Mouse (Mus musculus): ENCODE results near the gene Dda1.
A peak's percentile ranks its signal among the peaks of the same experiment; 100 is the strongest.
"Not testable (repeated sequence)": the region's sequence is repeated elsewhere in the genome, so short reads cannot be mapped to it uniquely, and the experiment has no call there.

Dda1 gene

DNA sequence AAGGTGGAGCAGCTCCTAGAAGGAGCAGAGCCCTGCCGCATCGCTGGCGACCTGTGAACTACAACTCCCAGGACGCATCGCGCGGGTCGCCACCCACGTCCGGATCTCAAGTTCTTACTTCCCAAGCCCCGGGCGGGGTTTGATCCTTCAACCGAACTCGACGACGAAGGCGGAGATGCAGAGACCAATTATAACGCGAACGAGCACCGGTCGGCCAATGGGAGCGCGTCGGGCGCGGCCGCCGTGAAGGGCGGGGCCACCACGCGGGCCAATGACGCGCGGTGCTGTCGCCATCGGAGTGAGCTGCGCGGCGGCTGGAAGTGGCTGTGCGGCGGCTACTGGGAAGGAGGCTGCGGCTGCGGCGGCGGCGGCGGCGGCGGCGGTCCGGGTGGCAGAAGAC lies at the start of gene Dda1:
Gene Dda1, plus strand, starts transcription at position 284 of the 400 bp plus-strand sequence.
- peak; percentile 99 for DNase-seq (ENCODE audit: low read depth, low spot score)

DNA sequence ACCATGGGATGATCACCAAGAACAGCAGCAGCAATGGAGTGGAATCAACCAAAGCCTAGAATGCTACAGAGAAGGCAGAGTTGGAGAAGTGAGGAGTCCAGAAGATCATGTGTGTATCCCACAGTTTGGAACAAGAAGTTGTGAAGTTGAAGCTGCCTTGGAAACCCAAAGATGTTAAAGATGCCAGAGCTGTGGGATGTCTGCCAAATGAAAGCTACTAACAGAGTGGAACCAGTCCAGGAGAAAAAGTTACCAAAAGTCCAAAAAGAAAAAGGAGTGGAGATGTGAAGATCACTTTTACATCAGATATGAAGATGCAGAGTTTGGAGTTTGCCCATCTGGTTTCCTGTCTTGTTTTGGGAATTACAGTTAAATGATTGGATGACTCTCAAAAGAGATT lies 46.9 kb upstream of the Dda1 start:
- no peak for DNase-seq (ENCODE audit: low read depth, low spot score)

DNA sequence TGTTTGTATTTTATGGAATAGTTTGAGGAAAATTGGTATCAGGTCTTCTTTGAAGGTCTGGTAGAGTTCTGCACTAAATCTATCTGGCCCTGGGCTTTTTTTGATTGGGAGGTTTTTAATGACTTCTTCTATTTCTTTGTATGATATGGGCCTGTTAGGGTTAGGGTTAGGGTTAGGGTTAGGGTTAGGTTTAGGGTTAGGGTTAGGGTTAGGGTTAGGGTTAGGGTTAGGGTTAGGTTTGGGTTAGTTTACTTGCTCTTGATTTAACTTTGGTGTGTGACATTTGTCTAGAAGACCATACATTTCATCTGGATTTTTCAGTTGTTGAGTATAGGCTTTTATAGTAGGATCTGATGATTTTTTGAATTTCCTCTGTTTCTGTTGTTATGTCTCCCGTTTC lies 36.1 kb upstream of the Dda1 start:
- DNase-seq (ENCODE audit: low read depth, low spot score): not testable (repeated sequence)

DNA sequence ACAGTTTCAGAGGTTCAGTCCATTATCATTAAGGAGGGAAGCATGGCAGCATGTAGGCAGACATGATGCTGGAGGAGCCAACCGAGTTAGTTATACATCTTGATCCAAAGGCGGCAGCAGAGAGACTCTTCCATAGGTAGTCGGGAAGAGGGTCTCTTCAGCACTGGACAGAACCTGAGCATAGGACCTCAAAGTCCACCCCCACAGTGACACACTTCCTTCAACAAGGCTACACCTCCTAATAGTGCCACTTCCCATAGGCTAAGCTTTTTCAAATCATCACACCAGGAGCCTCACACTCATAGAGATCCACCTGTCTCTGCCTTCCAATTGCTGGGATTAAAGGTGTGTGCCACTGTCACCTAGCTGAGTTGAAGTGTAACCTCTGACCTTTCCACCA lies 32.0 kb upstream of the Dda1 start:
- no peak for DNase-seq (ENCODE audit: low read depth, low spot score)

DNA sequence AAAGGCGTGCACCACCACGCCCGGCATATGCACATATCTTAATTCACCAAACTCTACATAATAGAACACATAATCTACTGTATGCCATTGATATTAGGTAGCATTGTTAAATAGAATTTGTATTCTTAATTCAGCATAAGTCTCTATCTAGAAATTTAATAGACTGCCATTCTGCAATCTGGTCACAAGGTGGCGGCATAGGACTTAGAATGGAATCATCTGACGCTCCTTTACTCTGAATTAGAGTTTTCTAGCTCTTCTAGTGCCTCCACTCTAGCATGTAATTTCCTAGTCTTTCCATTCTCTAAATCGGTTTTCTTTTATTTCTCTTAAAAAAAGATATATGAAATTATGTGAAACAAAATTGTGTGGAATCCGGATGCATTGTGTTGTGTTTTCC lies 27.6 kb upstream of the Dda1 start:
- DNase-seq (ENCODE audit: low read depth, low spot score): peak; percentile 82

DNA sequence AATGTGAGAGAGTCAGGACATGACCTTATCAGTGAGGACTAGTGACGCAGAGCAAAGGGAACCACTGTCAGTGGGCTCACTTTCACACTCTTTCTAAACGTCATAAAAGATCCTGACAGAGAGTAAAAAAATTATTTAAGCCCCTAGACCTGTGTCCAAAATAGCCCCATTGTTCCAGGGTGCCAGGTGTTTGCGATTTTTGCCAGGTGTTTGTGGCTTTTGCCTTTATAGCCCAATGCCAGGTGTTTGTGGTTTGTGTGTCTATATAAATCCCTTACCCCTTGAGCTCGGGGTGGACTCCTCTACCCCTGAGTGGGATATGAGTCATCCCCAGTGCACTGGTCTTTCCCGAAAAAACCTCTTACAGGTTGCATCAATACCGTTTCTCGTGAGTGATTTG lies 23.9 kb upstream of the Dda1 start:
- no peak for DNase-seq (ENCODE audit: low read depth, low spot score)

DNA sequence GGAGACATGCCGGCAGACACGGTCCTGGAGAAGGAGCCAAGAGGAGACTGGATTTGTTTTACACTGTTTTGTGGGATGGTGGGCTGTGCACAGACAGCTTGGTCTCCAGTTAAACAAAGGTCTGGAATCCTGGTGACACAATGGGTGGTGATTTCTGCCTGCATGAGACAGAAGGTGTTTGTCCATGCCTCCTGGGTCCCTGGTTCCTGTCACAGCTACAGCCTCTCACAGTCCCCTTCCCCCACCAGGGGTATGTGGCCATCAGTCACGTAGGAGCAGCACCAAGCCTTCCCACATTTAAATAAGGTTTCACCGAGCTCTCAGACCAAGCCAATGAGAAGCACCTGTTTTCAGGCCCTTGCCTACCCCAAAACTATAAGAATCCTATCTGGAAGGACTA lies 17.7 kb upstream of the Dda1 start:
- no peak for DNase-seq (ENCODE audit: low read depth, low spot score)

DNA sequence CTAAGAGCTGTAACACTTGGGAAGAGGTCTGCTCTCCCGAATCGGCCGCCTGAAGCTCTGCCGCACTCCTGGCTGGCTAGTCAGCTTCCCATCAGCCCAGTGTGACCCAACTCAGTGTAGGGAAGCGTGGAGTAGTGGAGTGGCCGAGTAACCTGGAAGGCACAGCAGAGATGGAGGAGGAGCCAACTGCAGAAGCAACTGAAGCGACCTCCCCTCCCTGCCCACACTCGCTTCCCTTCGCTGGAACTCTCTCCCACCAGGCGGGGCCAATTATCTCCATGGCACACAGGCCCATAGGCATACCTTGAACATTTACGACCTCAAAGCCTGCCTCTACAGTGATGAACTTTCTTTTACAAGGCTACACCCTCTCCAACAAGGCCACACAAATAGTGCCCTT lies 17.2 kb upstream of the Dda1 start:
- no peak for DNase-seq (ENCODE audit: low read depth, low spot score)

DNA sequence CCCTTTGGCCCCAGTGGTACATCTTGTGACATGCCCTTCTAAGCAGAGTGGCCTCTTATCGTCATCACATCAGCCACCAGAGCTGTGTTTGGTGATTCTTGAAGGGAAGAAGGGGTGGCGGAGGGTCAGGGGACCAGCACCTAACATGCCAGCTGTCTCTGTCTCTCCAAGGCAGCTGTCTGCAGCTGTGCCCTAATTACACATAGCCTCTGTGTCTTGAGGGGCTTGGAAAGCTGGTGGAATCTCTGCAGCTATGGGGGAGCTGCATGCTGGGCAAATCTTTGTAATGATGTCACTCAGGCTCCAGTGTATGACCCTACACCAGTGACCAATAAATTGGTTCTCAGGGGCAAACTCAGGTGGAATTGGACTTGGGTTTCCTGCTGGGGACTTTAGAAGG lies 16.3 kb upstream of the Dda1 start:
- no peak for DNase-seq (ENCODE audit: low read depth, low spot score)

DNA sequence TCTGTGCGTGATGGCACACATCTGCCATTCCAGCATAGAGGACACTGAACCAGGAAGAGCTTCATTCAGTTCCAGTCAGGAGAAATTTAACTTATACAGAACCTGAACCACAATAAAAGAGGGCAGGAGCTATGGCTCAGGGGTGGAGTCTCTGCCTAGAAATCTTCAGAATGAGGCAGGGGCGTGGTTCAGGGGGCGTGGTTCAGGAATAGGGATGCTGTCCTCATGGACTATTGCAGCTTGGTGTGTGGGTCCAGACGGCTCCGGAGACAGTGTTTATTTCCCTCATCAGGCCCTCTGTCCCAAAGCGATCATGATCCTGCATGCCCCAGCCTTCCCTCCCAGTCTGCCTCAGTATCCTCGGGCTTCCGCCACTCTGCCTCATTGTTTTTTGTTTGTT lies 14.3 kb upstream of the Dda1 start:
- no peak for DNase-seq (ENCODE audit: low read depth, low spot score)

DNA sequence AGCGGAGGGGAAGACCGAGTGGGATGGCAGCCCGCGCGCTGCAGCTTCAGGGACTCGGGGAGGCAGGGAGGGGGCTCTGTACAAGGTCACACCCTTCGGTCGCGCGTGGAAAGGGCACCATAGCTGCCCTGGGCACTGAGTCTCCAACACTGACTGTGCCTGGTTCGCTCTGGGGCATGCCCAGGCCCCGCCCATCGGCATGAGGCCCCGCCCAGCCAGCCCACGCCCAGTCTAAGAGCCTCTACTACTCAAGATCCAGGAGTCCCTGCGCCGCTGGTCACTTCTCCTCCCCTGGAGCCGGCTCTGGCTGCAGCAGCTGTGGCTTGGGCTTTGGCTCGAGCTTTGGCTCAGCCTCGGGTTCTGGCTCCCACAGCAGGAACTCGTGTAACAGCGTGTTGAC lies 12.1 kb upstream of the Dda1 start:
- no peak for DNase-seq (ENCODE audit: low read depth, low spot score)

DNA sequence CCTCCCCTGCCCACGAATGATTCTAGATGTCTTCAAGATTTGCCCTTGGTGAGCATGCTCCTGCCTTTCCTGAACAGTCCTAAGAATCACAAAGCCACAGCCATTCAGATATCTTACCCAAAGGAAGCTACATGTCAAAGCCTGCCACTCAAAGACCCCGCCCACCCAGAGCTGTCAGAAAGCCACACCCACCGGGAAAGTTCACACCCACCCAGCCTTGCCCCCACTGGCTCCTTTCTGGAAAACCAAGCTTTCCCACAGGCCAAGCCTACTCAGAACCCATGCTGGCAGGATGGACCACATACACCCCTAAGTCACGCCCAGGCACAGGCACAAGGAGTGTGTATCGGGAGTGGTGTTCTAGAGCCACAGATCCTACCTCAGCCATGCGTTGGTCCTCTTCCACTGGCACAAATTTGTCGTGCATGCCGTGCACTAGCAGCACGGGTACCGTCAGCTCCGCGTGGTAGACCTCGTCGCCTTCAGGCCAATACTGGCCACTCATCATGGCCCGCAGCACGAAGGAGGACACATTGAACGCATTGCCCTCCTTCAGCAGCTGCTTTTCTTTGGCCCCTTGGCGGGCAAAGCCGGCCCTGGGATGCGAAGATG lies 11.2 kb upstream of the Dda1 start:
- no peak for DNase-seq (ENCODE audit: low read depth, low spot score)

DNA sequence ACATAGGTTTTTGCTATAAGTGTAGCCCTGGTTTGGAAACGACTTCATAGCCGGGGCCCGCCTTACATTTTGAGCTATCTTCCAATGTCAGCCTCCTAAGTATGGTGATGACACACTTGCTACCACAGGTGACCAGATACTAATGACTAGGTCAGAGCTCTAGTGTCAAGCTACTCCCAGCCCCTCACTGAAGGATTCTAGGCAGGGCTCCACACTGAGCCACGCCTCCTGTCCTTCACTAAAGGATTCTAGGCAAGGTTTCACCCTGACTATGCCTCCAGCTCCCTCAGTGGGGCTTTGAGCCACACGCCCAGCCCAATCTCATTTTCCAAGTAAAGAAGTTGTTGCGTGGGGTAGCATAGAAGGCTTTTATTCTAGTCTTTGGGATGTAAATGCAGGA lies 8.3 kb upstream of the Dda1 start:
- no peak for DNase-seq (ENCODE audit: low read depth, low spot score)

DNA sequence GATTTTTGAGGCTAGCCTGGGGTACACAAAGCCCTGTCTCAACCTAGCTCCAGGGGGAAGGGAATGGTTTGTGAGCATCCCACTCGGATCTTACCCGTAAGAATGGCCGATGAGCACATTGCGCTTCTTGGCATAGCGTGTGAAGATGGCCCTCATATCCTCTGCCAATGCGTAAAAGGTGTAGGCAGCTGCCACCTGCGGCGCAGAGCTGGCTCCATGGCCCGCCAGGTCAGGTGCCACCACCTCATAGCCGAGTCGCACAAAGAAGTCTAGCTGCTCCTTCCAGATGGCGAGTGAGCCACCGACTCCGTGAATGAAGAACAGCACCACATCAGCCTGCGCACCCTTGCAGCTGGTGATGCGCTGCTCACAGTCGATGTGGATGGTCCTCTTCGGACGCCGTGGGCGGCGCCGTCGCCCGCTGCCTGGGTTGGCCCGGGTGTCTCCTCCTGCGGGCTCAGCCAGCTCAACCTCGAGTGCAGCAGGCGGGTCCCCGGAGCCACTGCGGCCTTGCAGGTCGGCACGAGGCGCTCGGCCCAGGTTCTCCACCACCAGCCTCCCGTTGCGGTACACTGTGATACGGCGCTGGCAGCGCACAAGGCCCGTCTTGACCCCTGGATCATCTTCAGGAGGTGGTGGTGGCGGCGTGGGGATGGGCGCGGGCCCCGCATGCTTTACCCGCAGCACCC lies 7.7 kb upstream of the Dda1 start:
- DNase-seq (ENCODE audit: low read depth, low spot score): no peak

DNA sequence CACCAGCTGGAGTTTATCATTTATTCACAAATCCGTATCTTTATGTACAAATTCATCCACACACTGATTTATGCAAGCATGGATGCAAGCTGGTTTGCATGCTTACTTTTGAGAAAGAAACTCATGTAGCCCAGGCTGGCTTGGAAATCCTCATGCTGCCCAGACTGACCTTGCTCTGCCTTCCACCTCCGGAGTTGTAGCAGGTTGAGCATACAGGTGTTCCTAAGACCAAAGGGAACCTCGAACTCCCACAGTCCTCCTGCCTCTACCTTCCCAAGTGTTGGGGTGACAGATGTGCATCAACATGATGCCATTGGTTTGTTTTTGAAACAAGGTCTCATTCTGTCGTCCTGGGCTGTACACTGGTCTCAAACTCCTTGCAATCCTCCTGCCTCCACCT lies 6.8 kb upstream of the Dda1 start:
- no peak for DNase-seq (ENCODE audit: low read depth, low spot score)

DNA sequence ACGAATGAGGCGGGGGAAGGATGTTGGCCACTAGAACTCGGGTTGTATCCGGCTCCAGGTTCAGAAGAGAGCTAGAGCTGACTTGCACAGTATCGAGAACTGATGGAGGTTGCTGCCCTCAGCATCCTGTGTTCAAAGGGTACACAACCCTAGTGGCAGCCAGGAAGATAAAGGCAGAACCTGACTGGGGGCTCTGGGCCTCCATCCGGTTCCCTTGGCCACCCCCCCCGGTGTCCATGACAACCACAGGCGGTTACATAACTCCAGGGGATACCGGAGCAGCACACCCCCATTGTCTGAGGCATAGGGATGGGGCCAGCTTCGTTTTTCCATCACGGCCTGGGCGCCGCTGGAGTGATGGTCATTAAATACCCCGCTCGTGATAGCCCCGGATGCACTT lies 6.2 kb upstream of the Dda1 start:
- peak; percentile 46 for DNase-seq (ENCODE audit: low read depth, low spot score)

DNA sequence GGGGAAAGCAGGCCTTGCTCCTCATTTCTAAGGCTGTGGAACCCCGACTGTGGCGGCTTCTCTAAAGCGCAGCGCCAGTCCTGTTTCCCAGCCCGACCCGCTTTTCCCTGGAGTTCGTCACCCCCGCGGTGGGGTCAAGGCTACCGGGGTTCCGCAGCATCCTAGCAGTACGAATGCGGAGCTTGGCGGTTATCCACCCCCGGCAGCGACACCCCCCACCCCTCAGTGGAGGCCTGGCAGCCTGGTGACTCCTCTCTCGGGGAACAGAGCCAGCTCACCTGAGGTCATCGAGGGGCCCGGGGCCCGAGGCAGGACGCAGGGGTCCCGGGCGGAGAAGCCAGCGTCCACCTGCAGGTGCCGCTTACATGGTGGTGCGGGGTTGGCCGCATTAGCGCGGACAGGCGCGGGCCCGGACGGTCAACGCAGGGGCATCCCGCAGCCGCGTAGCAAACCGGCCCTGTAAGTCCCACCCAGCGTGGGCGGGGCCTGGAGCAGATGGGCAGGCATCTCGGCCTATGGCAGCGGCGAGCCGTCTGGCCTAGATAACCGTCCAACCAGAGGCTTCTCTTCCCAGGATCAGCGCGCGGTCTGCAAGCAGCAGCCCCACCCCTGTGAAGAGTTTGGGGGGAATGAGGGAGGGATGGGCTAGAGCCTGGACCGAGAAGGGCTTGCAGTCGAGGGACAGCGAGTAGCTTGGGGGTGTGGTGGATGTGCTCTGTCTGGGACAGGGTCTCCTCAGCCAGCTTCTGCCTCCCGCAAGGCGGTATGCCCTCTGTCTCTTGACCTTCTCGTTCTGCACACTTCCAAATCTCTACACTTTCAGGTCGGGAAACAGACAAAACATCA lies 5.6 kb upstream of the Dda1 start, which contains the start of gene Abhd8:
Gene Abhd8, minus strand, starts transcription at position 468 of the 846 bp plus-strand sequence.
- peak; percentile 95 for DNase-seq (ENCODE audit: low read depth, low spot score)

DNA sequence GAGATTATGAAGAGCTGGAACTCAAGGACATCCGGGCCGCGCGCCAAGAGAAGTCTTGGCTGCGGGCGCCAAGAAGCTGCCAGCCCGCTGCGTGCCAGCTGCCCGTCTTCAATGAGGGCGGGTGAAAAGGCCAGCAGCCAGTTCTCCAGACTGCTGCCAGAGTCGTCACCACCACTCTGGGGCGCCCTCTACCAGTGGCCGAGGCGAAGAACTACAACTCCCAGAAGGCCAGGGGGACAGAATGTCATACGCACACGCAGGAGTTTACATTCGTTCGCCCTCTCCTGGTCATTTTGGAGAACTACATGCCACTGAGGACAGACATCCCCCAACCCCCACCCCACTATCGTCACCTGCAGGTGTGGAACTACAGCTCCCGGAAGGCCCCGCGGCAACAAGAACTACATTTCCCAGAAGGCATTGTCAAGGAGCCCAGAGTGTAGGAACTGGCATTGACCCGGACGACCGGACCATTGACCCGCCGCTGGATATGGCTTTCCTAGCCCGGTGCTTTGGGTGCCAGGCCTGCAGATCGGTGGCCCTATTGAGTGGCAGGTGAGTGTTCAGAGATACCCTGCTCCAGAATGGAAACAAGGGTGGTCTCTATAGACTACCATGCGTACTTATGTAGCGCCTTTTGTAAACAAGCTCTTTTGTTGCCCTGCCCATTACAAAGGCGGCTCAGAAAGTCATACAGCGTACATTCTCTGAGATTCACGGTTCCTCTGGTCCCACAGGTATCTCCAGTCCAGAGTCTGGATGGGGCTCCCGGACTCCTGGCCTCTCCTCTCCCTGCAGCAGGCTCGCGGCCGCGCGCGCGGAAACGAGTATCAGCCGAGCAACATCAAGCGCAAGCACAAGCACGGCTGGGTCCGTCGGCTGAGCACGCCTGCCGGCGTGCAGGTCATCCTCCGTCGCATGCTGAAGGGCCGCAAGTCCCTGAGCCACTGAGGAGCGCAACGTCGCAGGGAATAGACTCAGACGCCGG lies 4.2 kb upstream of the Dda1 start, which contains the start of gene Mrpl34:
Gene Mrpl34, plus strand, starts transcription at position 447 of the 988 bp plus-strand sequence.
- DNase-seq (ENCODE audit: low read depth, low spot score): peak; percentile 100

DNA sequence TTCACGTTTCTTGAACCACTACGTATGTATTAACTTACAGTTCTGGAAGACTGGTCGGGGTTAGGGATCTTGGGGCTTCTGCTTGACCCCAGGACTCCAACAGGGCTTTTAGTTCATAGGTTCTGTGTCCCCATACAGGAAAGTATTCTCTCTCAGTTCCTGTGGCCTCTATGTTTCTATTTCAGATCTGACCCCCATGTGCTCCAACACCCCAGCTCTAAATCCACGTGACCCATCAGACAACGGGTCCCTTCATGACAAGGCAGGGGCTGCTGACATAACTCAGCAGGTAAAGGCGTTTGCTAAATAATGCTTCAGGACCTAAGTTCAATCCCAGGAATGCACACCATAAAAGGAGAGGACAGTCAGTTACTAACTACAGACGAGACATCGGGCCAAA lies 3.3 kb upstream of the Dda1 start:
- DNase-seq (ENCODE audit: low read depth, low spot score): no peak

DNA sequence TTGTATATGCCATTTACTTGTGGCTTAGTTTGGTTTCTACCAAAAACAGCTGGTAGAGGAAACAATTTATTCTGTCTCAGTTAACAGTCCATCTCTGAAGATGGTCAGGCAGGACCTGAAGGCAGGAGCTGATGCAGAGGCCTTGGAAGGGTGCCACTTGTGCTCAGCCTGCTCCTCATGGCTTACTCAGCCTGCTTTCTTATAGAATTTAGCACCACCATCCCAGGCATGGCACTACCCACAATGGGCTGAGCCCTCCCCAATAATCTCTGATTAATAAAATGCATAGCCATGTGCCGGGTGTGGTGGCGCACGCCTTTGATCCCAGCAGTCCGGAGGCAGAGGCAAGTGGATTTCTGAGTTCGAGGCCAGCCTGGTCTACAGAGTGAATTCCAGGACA lies 2.8 kb upstream of the Dda1 start:
- DNase-seq (ENCODE audit: low read depth, low spot score): no peak

DNA sequence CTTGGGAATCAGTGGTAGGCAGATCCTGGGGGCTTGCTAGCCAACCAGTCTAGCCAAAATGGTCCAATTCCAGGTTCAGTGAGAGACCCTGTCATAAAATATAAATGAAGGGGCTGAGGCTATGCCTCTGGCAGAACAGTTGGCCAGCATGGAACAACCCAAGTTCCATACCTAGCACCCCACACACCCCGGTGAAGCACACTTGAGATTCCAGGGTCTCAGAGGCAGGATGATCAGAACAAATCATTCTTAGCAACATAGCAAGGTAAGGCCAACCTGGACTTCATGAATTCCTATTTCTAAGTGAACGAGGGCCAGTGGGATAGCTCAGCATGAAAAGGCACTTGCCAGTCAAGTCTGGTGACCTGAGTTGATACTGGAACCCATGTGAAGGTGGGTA lies 1.8 kb upstream of the Dda1 start:
- no peak for DNase-seq (ENCODE audit: low read depth, low spot score)

Data from 3T3-L1 (cell line).